Mouse (Mus musculus) brain, adult 2 months (tissue): Measurements from ENCODE around the gene Pfn2.
A peak's percentile ranks its signal among the peaks of the same experiment; 100 is the strongest.
"Not testable (repeated sequence)": the region's sequence is repeated elsewhere in the genome, so short reads cannot be mapped to it uniquely, and the experiment has no call there.

Source experiments
- DNase-seq: peaks from one replicate; pipeline ENCODE4 v3.0.0; 2011; ENCODE audit warnings: low read depth, low spot score

Pfn2 gene

DNA sequence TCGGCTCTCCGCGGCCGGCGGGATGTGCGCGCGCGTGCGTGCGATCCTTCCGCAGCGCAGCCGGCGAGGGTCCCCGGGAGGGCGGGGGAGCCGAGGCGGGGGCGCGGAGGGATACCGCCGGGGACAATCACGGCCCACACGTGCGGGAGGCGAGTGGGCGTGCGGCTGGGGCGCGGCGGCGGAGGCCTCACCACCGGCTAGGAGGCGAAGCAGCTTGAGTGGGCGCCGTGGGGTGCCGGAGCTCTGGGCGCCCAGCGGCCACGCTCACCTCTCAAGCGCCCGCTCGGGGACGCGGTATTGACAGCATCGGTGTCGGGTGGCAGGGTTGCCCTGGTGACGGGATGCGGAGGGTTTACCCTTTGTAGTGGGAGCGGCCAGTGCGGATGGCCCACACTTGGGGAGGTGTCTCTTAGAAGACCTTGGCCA, at the start of gene Pfn2:
TSS of gene Pfn2 (minus strand) at position 320 of the 426 bp plus-strand sequence.
- peak; percentile 92 for DNase-seq

DNA sequence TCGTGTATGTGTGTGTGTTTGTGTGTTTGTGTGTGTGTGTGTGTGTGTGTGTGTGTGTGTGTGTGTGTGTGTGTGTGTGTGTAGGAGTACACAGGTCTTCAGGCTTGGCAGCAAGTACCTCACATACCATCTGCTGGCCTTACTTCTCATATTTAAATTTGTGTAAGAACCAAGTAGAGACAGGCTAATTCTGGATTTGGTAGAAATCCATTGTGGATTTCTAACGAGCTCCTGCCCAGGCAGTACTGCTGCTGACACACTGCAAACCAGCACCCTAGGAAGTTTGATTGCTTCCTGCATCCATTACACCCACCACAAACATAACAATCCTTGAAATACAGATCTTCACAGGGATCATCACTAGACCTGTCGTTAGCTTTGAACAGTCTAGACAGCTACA, 35.1 kb upstream of the Pfn2 start:
- peak; percentile 74 for DNase-seq

DNA sequence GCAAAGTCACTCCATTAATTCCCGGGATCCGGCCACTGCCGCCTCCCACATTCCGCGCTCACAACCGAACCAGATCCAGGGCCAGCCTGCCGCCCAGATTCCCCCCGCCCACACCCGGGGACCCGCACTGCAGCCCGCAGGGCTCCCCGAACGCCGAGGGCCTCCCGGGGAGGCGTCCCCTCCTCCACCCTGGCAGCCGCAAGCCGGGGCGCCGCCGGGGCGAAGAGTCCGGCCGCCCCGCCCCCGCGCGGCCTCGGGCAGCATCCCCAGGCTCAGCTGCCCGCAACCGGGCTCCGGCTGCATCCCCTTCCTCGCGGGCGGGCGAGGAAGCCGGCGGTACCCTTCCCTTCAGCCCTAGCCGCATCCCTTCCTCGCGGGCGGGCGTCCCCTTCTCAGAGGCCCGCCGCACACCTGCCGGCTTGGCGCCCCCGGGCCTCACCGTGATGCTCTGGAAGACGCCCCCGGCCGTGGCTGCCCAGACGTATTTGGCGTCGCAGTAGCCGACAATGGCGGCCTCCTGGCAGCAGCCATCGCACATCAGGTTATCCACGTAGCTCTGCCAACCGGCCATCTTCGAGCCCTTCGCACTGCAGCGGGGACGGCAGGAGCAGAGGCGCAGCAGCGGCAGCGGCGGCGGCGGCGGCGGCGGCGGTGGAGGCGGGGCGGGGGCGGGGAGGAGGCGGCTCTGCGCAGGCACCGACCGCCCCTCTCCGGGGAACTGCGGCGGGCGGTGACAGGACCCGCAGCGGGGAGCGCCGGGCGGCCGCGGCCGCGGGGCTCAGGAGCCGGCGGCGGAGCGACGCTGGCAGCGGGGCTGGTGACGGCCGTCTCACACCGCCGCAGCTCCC, 743 bp downstream of the Pfn2 start:
- DNase-seq, result no peak

DNA sequence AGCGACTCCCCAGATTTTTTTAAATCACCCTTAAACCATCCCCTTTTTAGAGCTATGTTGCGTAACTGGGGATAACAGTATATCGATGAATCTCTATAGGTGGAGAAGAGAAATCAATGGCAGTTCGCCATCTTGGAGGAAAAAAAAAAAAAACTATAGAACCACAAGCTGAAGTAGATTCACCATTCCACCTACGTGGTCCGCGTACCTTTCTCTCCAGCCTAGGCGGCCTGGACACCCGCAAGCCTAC, 1.3 kb downstream of the Pfn2 start:
- DNase-seq, result peak; percentile 84

DNA sequence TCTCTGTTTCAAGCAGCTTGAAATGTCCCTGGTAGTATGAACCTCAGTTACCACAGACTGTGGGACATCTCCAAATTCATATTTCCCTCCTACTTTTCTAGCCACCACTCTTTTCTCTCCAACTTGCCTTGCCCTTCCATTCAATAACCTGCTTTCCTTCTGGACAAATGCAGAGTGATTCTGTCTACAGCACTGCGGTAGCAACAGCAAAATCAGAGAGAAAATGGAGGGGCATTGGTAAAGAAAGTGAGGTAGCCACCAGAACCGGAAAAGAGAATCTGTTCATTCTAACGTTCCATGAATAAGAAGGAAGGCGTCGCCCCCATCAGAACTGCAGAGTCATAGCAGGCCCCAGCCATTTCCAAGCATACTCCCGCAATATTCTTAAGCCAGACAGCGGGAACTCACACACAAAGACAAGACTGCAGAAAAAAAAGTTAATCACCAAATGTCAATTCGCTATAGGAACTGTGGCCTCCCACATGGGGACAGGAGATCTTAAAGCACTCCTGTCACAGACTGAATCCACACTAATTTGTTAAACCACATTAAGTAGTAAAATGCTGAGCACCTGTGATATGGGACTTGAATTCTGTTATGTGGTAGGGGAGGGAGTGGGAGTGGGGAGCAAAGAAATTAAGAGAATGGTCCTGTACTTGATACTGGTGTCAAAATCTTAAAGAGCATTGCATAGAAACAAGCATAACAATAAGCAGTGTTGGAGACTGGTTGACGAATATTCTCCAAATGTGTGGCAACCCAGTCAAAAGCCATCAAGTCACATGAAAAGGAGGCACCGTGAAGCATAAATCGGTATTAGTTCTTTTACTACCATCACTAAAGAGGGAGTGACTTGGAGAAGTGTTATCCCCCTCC, 1.9 kb downstream of the Pfn2 start:
- DNase-seq, result peak; percentile 80

DNA sequence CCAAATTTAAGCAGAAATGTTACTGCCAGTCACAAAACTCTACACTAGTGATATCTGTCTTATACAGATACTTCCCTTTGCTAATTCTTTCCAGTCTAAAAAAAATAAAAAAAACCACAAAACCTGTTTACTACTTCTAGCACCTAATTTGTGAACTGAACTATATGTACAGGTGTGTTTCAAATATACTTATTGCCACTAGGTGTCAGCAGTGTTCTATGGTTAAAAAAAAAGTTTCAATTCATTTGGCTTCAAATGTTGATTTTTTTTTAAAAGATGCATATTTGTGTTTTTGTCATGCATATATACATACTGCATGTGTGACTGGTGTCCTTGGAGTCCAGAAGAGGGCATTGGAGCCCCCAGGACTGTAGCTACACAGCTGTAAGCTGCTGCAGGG, 4.1 kb downstream of the Pfn2 start:
- DNase-seq, result peak; percentile 27

DNA sequence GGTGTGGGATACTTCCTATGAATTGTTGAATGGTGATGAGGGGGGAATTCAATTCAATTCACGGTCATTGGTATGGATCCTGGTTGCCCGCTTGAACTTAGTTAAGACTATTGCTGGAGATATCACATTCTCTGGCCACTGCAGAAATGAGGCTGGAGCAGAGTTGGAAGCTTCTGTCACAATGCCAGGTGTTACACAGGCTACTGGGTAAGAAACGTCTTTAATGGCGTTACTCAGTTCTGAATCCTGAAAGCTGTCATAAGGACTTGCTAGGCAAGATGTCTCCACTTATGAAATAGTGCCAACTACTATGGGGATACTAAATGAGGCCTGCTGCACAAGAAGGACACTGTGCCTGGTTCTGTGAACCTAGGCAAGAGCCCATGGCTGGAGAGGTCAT, 11.0 kb downstream of the Pfn2 start:
- DNase-seq, result no peak

DNA sequence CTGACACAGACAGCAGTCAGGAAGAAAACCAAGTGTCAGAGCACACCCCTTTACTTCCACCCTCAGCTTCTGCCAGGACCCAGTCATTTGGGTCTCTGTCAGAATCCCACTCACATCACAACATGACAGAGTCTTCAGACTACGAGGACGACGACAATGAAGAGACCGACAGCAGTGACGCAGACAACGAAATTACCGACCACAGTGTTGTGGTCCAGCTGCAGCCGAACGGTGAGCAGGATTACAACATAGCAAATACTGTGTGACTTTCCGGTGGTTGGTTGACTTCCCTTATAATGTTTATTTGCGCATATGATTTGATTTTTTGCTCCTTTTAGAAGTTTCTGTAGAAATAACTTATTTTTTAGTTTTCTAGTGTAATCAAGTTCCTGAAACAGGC, 14.3 kb downstream of the Pfn2 start:
- no peak for DNase-seq

DNA sequence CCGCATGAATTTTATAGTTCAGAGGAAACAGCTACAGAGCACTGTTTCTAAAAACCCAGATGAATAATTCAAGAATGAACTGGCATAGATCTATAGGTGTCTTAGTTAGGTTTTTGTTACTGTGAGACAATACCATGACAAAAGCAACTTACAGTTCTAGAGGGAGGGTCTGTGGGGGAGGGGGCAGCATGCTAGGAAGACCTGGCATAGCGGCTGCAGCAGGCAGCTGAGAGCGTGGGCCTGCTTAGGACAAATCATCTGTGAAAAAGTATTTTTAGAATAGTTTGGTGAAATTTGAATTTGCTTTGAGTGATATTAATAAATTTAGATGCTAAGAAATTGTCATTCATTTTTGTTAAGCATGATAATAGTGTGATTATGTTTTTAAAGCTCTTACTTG, 22.0 kb downstream of the Pfn2 start:
- DNase-seq, result peak; percentile 54

DNA sequence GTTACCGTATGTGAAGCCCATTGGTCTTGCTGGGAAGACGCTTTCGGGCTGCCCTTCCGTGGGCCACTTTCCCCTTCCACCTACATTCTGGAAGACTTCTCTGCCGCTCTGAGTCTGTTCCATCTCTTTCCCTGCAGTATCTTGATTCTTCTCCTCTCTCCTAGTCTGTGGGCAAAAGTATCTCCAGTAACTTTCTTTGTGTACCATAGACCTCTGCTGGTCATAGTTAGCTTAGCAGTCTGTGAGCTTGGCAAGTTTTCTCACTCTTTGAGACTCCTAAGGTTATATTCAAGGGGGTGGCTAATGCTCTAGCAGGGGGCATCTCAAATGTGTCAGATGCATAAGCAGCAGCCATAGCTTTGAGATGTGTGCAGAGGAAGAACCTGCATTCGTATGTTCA, 32.4 kb downstream of the Pfn2 start:
- DNase-seq, result peak; percentile 56

DNA sequence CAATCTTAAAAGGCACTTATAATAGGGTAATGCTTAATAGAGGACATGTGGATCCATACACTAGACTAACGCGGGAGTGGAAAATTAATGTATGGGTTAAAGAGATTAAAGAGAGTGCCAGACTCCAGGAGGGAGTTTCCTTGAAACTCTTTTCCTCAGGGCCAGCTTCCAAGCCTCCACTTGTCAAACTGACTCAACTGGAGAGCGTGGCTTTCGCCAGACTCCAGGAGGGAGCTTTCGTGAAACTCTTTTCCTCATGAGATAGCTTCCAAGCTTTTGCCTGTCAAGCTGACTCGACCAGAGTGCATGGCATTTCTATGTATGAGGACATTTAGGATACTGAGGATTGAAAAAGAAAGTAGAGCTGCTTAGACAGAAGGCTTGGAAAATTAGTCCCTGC, 52.8 kb downstream of the Pfn2 start:
- DNase-seq, result not testable (repeated sequence)
